Mouse (Mus musculus) E14TG2a.4 (cell line): ENCODE data around the gene Stam.

Experiments
- CTCF ChIP-seq: conservative IDR thresholded peaks from 2 replicates; pipeline ENCODE4 v1.5.1; 2014; ENCODE audit warnings: low read length
- NANOG ChIP-seq: IDR thresholded peaks from 2 replicates; pipeline ENCODE4 v1.6.1; 2014; ENCODE audit warnings: borderline replicate concordance, low read length, mixed read lengths
- POU5F1 ChIP-seq: IDR thresholded peaks from 2 replicates; pipeline ENCODE4 v1.6.1; 2014; ENCODE audit warnings: low read length, borderline replicate concordance

DNA sequence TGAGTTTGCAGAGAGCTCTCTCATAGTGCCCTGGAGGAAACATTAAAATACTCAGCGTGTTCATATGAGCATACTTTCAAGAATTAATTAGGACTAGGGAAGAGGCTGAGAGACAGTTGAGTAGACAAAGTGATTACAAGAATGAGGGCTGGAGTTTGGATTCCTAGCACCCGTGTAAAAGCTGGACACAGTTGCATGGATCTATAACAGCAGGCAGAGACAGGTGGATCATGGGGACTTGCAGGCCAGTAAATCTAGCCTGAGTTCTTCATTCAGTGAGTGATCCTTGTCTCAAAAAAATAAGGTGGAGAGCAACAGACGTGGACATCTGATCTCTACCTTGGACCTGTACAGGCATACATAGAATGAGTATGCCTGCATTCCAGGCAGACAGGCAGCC is 85.1 kb downstream of the Stam start:
- no peak for TF ChIP-seq CTCF
- TF ChIP-seq NANOG: no peak
- TF ChIP-seq POU5F1: no peak
